Mouse (Mus musculus) spleen, postnatal 10 days (tissue): ENCODE measurements around the gene Zfp385c.
"Not testable (repeated sequence)": the region's sequence is repeated elsewhere in the genome, so short reads cannot be mapped to it uniquely, and the experiment has no call there.

Experiments used
- DNase-seq, 2 experiments: peaks; one replicate each; pipeline ENCODE4 v3.0.0; 2021 to 2022; ENCODE audit warnings: low spot score in 2 of 2

Zfp385c gene

GRCm38 (mm10) chr11:100690389-100690788, 1.9 kb downstream of the Zfp385c start:
- DNase-seq = no peak

GRCm38 (mm10) chr11:100688443-100688842, 3.8 kb downstream of the Zfp385c start:
- no peak for DNase-seq

GRCm38 (mm10) chr11:100687265-100687664, 5.0 kb downstream of the Zfp385c start:
- DNase-seq = no peak

- DNase-seq = no peak
These were observed 6.9 kb downstream of the Zfp385c start for GRCm38 (mm10) chr11:100685371-100685770.

- DNase-seq = no peak
These were observed 8.2 kb downstream of the Zfp385c start for GRCm38 (mm10) chr11:100684084-100684483.

- DNase-seq = no peak
These were observed 9.7 kb downstream of the Zfp385c start for GRCm38 (mm10) chr11:100682526-100682925.

- no peak for DNase-seq
These were observed 10.4 kb downstream of the Zfp385c start for GRCm38 (mm10) chr11:100681826-100682225.

GRCm38 (mm10) chr11:100677810-100678209, 14.4 kb downstream of the Zfp385c start:
- DNase-seq = no peak

GRCm38 (mm10) chr11:100673169-100673568, 19.1 kb downstream of the Zfp385c start:
- DNase-seq = peak in 1 of 2 experiments; percentile 18

GRCm38 (mm10) chr11:100671956-100672355, 20.3 kb downstream of the Zfp385c start:
- DNase-seq = no peak

- no peak for DNase-seq
These were observed 21.2 kb downstream of the Zfp385c start for GRCm38 (mm10) chr11:100671049-100671448.

- DNase-seq = no peak
These were observed 32.4 kb downstream of the Zfp385c start for GRCm38 (mm10) chr11:100659806-100660205.

GRCm38 (mm10) chr11:100656458-100656857, 35.8 kb downstream of the Zfp385c start:
- no peak for DNase-seq

- not testable (repeated sequence) for DNase-seq
These were observed 36.7 kb downstream of the Zfp385c start for GRCm38 (mm10) chr11:100655589-100655988.

- no peak for DNase-seq
These were observed 40.5 kb downstream of the Zfp385c start for GRCm38 (mm10) chr11:100651748-100652147.

- DNase-seq = no peak
These were observed 41.0 kb downstream of the Zfp385c start for GRCm38 (mm10) chr11:100651205-100651604.

- no peak for DNase-seq
These were observed 43.9 kb downstream of the Zfp385c start for GRCm38 (mm10) chr11:100648405-100648804.

GRCm38 (mm10) chr11:100646265-100646664, 46.0 kb downstream of the Zfp385c start:
- DNase-seq = peak in 1 of 2 experiments; percentile 78

GRCm38 (mm10) chr11:100643612-100644575, 48.4 kb downstream of the Zfp385c start:
- DNase-seq = no peak

GRCm38 (mm10) chr11:100640159-100640906, 51.9 kb downstream of the Zfp385c start:
- DNase-seq = peak in 1 of 2 experiments; percentile 48

- no peak for DNase-seq
These were observed 57.7 kb downstream of the Zfp385c start for GRCm38 (mm10) chr11:100634530-100634929.

- no peak for DNase-seq
These were observed 63.3 kb downstream of the Zfp385c start for GRCm38 (mm10) chr11:100628862-100629352.
